Comparison of ENCODE assay signal across 9 mouse cellular contexts in genomic region chr1:18057646-18058210, GRCm38 (mm10).
DNase-seq lines count a peak whose midpoint lies in the region; ATAC-seq lines count a peak whose summit lies in the region.
"Had no signal": no experiment of that assay in that cellular context is flagged by ENCODE, and none has a peak within 500 bp of the region (broad histone marks: within the 10 kb centered on the region; RNA-seq: fewer than 3 reads in every experiment).

No protein-coding gene starts in this region.

- 3% methylated on average over 26 of the region's 26 CpGs for WGBS in heart, embryonic 16.5 days
- 1% methylated on average over 26 of the region's 26 CpGs for WGBS in hindbrain, embryonic 10.5 days
- WGBS in midbrain, embryonic 13.5 days, result 2% methylated on average over 26 of the region's 26 CpGs

- peak overlapping the region; percentile 52 for H3K4me3 ChIP-seq in heart, embryonic 16.5 days (ENCODE audit: low read length)
- H3K4me3 ChIP-seq in brown adipose tissue, adult 24 weeks (ENCODE audit: insufficient read depth, low read depth, low read length), result peak overlapping the region; percentile 20; the same call in 1 of the 2 replicates
- H3K4me3 ChIP-seq in hindbrain, embryonic 10.5 days, result peak overlapping the region; percentile 71
- H3K4me3 ChIP-seq in midbrain, embryonic 13.5 days (replicated peaks), result peak overlapping the region; percentile 72

- H3K27me3 ChIP-seq in heart, embryonic 16.5 days (ENCODE audit: control insufficient read depth, insufficient read depth, low read length), result peaks cover 34% of the 10 kb centered on the region
- peaks cover 59% of the 10 kb centered on the region for H3K27me3 ChIP-seq in hindbrain, embryonic 10.5 days (ENCODE audit: insufficient read depth, poor library complexity, severe bottlenecking)
- peaks cover 52% of the 10 kb centered on the region for H3K27me3 ChIP-seq in midbrain, embryonic 13.5 days

- H3K9ac ChIP-seq in heart, embryonic 16.5 days (ENCODE audit: low read length), result no peak overlapping the region
- peak overlapping the region; percentile 81 for H3K9ac ChIP-seq in midbrain, embryonic 13.5 days (replicated peaks)

- DNase-seq in heart, postnatal 4 days, result no peak
- no peak for DNase-seq in hindbrain, embryonic 10.5 days (ENCODE audit: low spot score)
- DNase-seq in adrenal gland, adult 2 months, result no peak
- DNase-seq in kidney, postnatal 36 days, result no peak
- DNase-seq in ovary, postnatal 14 days (ENCODE audit: low spot score), result no peak

- no peak for ATAC-seq in heart, embryonic 16.5 days (replicated peaks; ENCODE audit: extremely low read depth, insufficient read depth, low FRiP score)
- peak; percentile 65 for ATAC-seq in midbrain, embryonic 13.5 days

- H3K27ac ChIP-seq in heart, embryonic 16.5 days (ENCODE audit: low read length), result no peak overlapping the region
- no peak overlapping the region for H3K27ac ChIP-seq in brown adipose tissue, adult 24 weeks (replicated peaks; ENCODE audit: low read depth, low read length)
- peak overlapping the region; percentile 78 for H3K27ac ChIP-seq in hindbrain, embryonic 10.5 days
- no peak overlapping the region for H3K27ac ChIP-seq in midbrain, embryonic 13.5 days
- H3K27ac ChIP-seq: macrophage had no signal

- H3K9me3 ChIP-seq in heart, embryonic 16.5 days (replicated peaks; ENCODE audit: control insufficient read depth, low read length), result no peaks in the 10 kb centered on the region
- H3K9me3 ChIP-seq in hindbrain, embryonic 10.5 days, result no peaks in the 10 kb centered on the region
- H3K9me3 ChIP-seq in midbrain, embryonic 13.5 days, result no peaks in the 10 kb centered on the region

- H3K36me3 ChIP-seq in heart, embryonic 16.5 days (ENCODE audit: control insufficient read depth, insufficient read depth), result no peaks in the 10 kb centered on the region
- H3K36me3 ChIP-seq in hindbrain, embryonic 10.5 days, result no peaks in the 10 kb centered on the region
- no peaks in the 10 kb centered on the region for H3K36me3 ChIP-seq in midbrain, embryonic 13.5 days

- no peaks in the 10 kb centered on the region for H3K4me1 ChIP-seq in heart, embryonic 16.5 days (ENCODE audit: control insufficient read depth, insufficient read depth, low read length)
- H3K4me1 ChIP-seq in brown adipose tissue, adult 24 weeks (ENCODE audit: control insufficient read depth, insufficient read depth, insufficient read length, low read length), result peaks cover 4% of the 10 kb centered on the region
- H3K4me1 ChIP-seq in hindbrain, embryonic 10.5 days (replicated peaks), result peaks cover 18% of the 10 kb centered on the region; the same call in 1 of the 2 replicates
- peaks cover 15% of the 10 kb centered on the region for H3K4me1 ChIP-seq in midbrain, embryonic 13.5 days (replicated peaks)

- H3K4me2 ChIP-seq in heart, embryonic 16.5 days (ENCODE audit: low read depth, low read length), result peak overlapping the region; percentile 84
- H3K4me2 ChIP-seq in midbrain, embryonic 13.5 days (replicated peaks), result peak overlapping the region; percentile 92

Comparison
In these comparisons a context has a peak if more than half of its experiments do, and no peak if none do; other contexts are left out.
1. H3K4me3 ChIP-seq: peak in every context shown above with its lines; median percentile 72 in midbrain, embryonic 13.5 days; 71 in hindbrain, embryonic 10.5 days; 52 in heart, embryonic 16.5 days; 20 in brown adipose tissue, adult 24 weeks.